ENCODE assay signal across 8 mouse cellular contexts in the genomic region with DNA sequence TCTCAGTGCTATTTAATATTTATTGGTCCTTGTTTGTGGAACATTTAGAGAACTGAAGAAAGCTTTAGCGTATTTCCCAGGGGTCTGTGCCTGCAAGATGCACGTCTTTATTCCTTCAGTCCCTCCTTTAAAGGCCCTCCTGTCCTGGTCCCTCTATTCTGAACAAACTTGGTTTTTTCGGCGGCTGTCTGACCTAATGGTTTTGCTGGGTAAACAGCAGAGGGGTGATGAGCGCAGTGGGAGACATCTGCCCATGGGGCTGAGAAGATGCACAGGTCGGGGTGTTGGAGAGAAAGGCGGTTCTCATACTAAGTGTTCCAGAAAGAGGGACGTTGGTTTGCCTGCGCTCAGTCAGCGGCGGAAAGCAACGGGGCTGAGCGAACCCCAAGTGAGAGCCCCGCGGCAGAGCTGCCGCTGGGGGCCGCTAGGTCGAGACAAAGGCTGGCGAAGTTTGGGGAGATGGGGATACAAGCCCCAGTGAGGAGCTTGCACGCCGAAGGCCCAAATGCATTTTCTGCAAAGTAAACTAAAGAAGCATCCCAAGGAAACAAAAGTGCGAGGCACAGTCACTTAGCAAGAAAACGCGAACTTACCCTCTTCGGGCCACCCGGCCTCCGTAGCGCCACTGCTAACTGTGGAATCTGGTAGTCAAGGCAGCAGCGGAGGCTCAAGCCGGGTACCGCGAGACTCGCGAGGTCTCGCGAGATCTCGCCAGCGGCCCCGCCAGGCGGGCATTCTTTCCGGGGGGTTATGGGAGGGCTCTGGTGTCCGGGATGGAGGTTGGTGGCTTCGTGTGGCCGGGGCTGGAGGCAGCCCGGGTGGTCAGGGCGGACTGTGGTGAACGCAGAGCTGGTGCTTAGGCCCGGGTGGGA. TPM values are rescaled to one million over a fixed set of nuclear protein-coding genes. Genes with fewer than 3 reads are reported as not detected.
DNase-seq lines count a peak whose midpoint lies in the region; ATAC-seq and TF ChIP-seq lines count a peak whose summit lies in the region.

A gene (minus strand): TSS at position 645 of the 872 bp plus-strand sequence.
A gene (plus strand): TSS at position 734 of the 872 bp plus-strand sequence.

- peak; percentile 89 for ATAC-seq in G1E (ENCODE audit: extremely low read depth, insufficient number of reproducible peaks, low FRiP score, poor library complexity, severe bottlenecking)
- ATAC-seq in forebrain, embryonic 16.5 days, result peak; percentile 97
- peak; percentile 97 for ATAC-seq in lung, embryonic 14.5 days (ENCODE audit: insufficient read depth)

- intact Hi-C loops in heart, postnatal 36 days (cut with DNase I), result no loop called here

- WGBS in forebrain, embryonic 16.5 days, result under 1% methylated on average over 48 of the region's 48 CpGs
- under 1% methylated on average over 48 of the region's 48 CpGs for WGBS in lung, embryonic 14.5 days
- WGBS in olfactory bulb, adult 2 months, result under 1% methylated on average over 48 of the region's 48 CpGs
- WGBS in thymus, adult 2 months, result under 1% methylated on average over 48 of the region's 48 CpGs

- DNase-seq in G1E (ENCODE audit: low spot score), result peak; percentile 98
- peak; percentile 93 to 95 for DNase-seq in cerebellum, adult 18-20 months
- DNase-seq in heart, postnatal 36 days, result peak; percentile 93
- DNase-seq in layer of hippocampus, adult 2 months (ENCODE audit: low spot score in 2 of 2), result peak; percentile 94 to 95
- DNase-seq in lung, embryonic 14.5 days, result peak; percentile 99
- peak; percentile 91 for DNase-seq in thymus, adult 2 months

- peak within 1 kb of the TSS; percentile 99 for H3K9ac ChIP-seq in forebrain, embryonic 16.5 days (replicated peaks; ENCODE audit: low read depth, low read length)
- H3K9ac ChIP-seq in lung, embryonic 14.5 days, result peak within 1 kb of the TSS; percentile 94

- TF ChIP-seq CTCF in G1E (IDR thresholded peaks at IDR 0.05; ENCODE audit: low read depth, low read length), result no peak
- TF ChIP-seq CTCF in layer of hippocampus, adult 2 months (conservative IDR thresholded peaks at IDR 0.05), result peak; percentile 81
- TF ChIP-seq CTCF in lung, embryonic 14.5 days (IDR thresholded peaks at IDR 0.05; ENCODE audit: low read depth), result peak; percentile 55
- TF ChIP-seq CTCF in olfactory bulb, adult 2 months (IDR thresholded peaks at IDR 0.05; ENCODE audit: insufficient read depth, low read depth, low read length), result peak; percentile 61
- peak; percentile 90 for TF ChIP-seq CTCF in thymus, adult 2 months (IDR thresholded peaks at IDR 0.05; ENCODE audit: borderline replicate concordance, control insufficient read depth, extremely low read depth, insufficient read depth, low read length, poor library complexity)

- H3K36me3 ChIP-seq in G1E (replicated peaks), result peaks cover 17% of the 10 kb centered on the region
- H3K36me3 ChIP-seq in forebrain, embryonic 16.5 days (ENCODE audit: control insufficient read depth, insufficient read depth), result no peaks in the 10 kb centered on the region
- peaks cover 16% of the 10 kb centered on the region; the same call in 1 of the 2 replicates for H3K36me3 ChIP-seq in lung, embryonic 14.5 days (ENCODE audit: insufficient read depth)
- peaks cover 5% of the 10 kb centered on the region; the same call in 1 of the 2 replicates for H3K36me3 ChIP-seq in thymus, adult 2 months (ENCODE audit: control insufficient read depth, insufficient read depth, low read length)

- H3K9me3 ChIP-seq in G1E (replicated peaks), result no peaks in the 10 kb centered on the region
- no peaks in the 10 kb centered on the region for H3K9me3 ChIP-seq in forebrain, embryonic 16.5 days (ENCODE audit: control insufficient read depth, low read length)
- no peaks in the 10 kb centered on the region for H3K9me3 ChIP-seq in lung, embryonic 14.5 days (ENCODE audit: low read depth, low read length)

- H3K27ac ChIP-seq in forebrain, embryonic 16.5 days (ENCODE audit: low read length), result peak within 1 kb of the TSS; percentile 92
- peak within 1 kb of the TSS; percentile 92 for H3K27ac ChIP-seq in layer of hippocampus, adult 2 months
- peak within 1 kb of the TSS; percentile 93 for H3K27ac ChIP-seq in lung, embryonic 14.5 days (ENCODE audit: low read depth)
- peak within 1 kb of the TSS; percentile 79 for H3K27ac ChIP-seq in olfactory bulb, adult 2 months (ENCODE audit: insufficient read depth, low read depth, low read length)
- H3K27ac ChIP-seq in thymus, adult 2 months (ENCODE audit: control insufficient read depth, insufficient read depth, low read length), result peak within 1 kb of the TSS; percentile 41; the same call in 1 of the 2 replicates

- H3K4me1 ChIP-seq in G1E (ENCODE audit: insufficient read depth, low read depth, low read length), result peaks cover 26% of the 10 kb centered on the region
- peaks cover 14% of the 10 kb centered on the region for H3K4me1 ChIP-seq in forebrain, embryonic 16.5 days (replicated peaks; ENCODE audit: control insufficient read depth, insufficient read depth, low read length)
- H3K4me1 ChIP-seq in lung, embryonic 14.5 days (ENCODE audit: insufficient read depth), result 0 out of 2 replicates have a peak, but pooled peaks cover 4% of the 10 kb centered on the region
- peaks cover 5% of the 10 kb centered on the region for H3K4me1 ChIP-seq in olfactory bulb, adult 2 months (ENCODE audit: control insufficient read depth, insufficient read depth, low read length)
- no peaks in the 10 kb centered on the region for H3K4me1 ChIP-seq in thymus, adult 2 months (replicated peaks; ENCODE audit: control insufficient read depth, insufficient read depth, low read length)

- H3K4me3 ChIP-seq in G1E (ENCODE audit: low read depth, low read length), result peak within 1 kb of the TSS; percentile 98
- H3K4me3 ChIP-seq in forebrain, embryonic 16.5 days (replicated peaks; ENCODE audit: low read length), result peak within 1 kb of the TSS; percentile 62
- peak within 1 kb of the TSS; percentile 94 for H3K4me3 ChIP-seq in layer of hippocampus, adult 2 months
- H3K4me3 ChIP-seq in lung, embryonic 14.5 days (ENCODE audit: low read depth, low read length), result peak within 1 kb of the TSS; percentile 98
- H3K4me3 ChIP-seq in olfactory bulb, adult 2 months (ENCODE audit: insufficient read depth, low read depth, low read length), result peak within 1 kb of the TSS; percentile 79
- peak within 1 kb of the TSS; percentile 84 for H3K4me3 ChIP-seq in thymus, adult 2 months (ENCODE audit: control insufficient read depth, insufficient read depth, low read length)

- no peaks in the 10 kb centered on the region for H3K27me3 ChIP-seq in G1E (ENCODE audit: insufficient read depth, low read length)
- H3K27me3 ChIP-seq in forebrain, embryonic 16.5 days (replicated peaks; ENCODE audit: control insufficient read depth, insufficient read depth, low read length), result no peaks in the 10 kb centered on the region
- H3K27me3 ChIP-seq in lung, embryonic 14.5 days (ENCODE audit: insufficient read depth, low read length), result no peaks in the 10 kb centered on the region
- no peaks in the 10 kb centered on the region for H3K27me3 ChIP-seq in thymus, adult 2 months (ENCODE audit: control insufficient read depth, insufficient read depth, low read length)

- H3K4me2 ChIP-seq in forebrain, embryonic 16.5 days (ENCODE audit: low read length), result peak within 1 kb of the TSS; percentile 75
- peak within 1 kb of the TSS; percentile 70 for H3K4me2 ChIP-seq in lung, embryonic 14.5 days

- TF ChIP-seq POLR2A in olfactory bulb, adult 2 months (IDR thresholded peaks at IDR 0.05; ENCODE audit: insufficient read depth, low read depth, low read length), result peak; percentile 93
- peak; percentile 79 for TF ChIP-seq POLR2A in thymus, adult 2 months (IDR thresholded peaks at IDR 0.05; ENCODE audit: control insufficient read depth, extremely low read depth, insufficient read depth, low read length, poor library complexity)

RNA-seq across cellular contexts. Expression of the first gene that starts in this region (rescaled TPM):
- 23.5 and 25.2 TPM in 2 replicates for total RNA-seq in G1E (2014; fragmentation: Nextera tagmentation)
- total RNA-seq in G1E (2017), result 6.2 and 8.2 TPM in 2 replicates
- 0.22 and 0.28 TPM in 2 replicates for polyA plus RNA-seq in G1E (2012)
- polyA plus RNA-seq in forebrain, embryonic 16.5 days (2015; fragmentation: Nextera tagmentation; extraction: Ambion mirVana), result 17.7 and 19.4 TPM in 2 replicates
- 1 to 10 TPM; 5.0 to 5.3 TPM for total RNA-seq in heart, postnatal 36 days (2021)
- 10 to 100 TPM; 12.0 to 16.1 TPM for total RNA-seq in layer of hippocampus, adult 2 months (2021)
- 26.5 and 27.4 TPM in 2 replicates for polyA plus RNA-seq in lung, embryonic 14.5 days (2014; fragmentation: Nextera tagmentation; extraction: Ambion mirVana)
- not detected in 2 replicates for polyA plus RNA-seq in olfactory bulb, adult 2 months (2012; ENCODE audit: insufficient read depth, insufficient read length, low replicate concordance, missing spikeins)
- 4.0 and 4.1 TPM in 2 replicates for polyA plus RNA-seq in thymus, adult 2 months (2012; rRNA removed)

RNA-seq across cellular contexts. Expression of the second gene that starts in this region (rescaled TPM):
- total RNA-seq in G1E (2014; fragmentation: Nextera tagmentation) (18.3 and 22.7 TPM in 2 replicates), G1E (2017) (19.2 and 26.9 TPM in 2 replicates)
- 11.6 and 15.6 TPM in 2 replicates for polyA plus RNA-seq in G1E (2012)
- polyA plus RNA-seq in forebrain, embryonic 16.5 days (2015; fragmentation: Nextera tagmentation; extraction: Ambion mirVana), result 34.3 and 37.3 TPM in 2 replicates
- 10 to 100 TPM; 24.2 to 24.3 TPM for total RNA-seq in heart, postnatal 36 days (2021)
- 10 to 100 TPM; 23.3 to 26.0 TPM for total RNA-seq in layer of hippocampus, adult 2 months (2021)
- polyA plus RNA-seq in lung, embryonic 14.5 days (2014; fragmentation: Nextera tagmentation; extraction: Ambion mirVana), result 25.7 and 25.9 TPM in 2 replicates
- polyA plus RNA-seq in olfactory bulb, adult 2 months (2012; ENCODE audit: insufficient read depth, insufficient read length, low replicate concordance, missing spikeins), result not detected in 2 replicates
- polyA plus RNA-seq in thymus, adult 2 months (2012; rRNA removed), result 19.4 and 20.3 TPM in 2 replicates

Comparison
In these comparisons a context has a peak if more than half of its experiments do, and no peak if none do; other contexts are left out.
1. Peak in every context shown above with its lines: DNase-seq, ATAC-seq, H3K4me3 ChIP-seq and H3K27ac ChIP-seq.
2. RNA of the second gene that starts in this region (polyA plus RNA-seq): 34.3 to 37.3 TPM in forebrain, embryonic 16.5 days, 25.7 to 25.9 TPM in lung, embryonic 14.5 days, 19.4 to 20.3 TPM in thymus, adult 2 months and 11.6 to 15.6 TPM in G1E; not detected in olfactory bulb, adult 2 months; every median in the first group is over 10 times any median in the second.
3. H3K27ac ChIP-seq: peak in every context shown above with its lines; median percentile 93 in lung, embryonic 14.5 days; 92 in forebrain, embryonic 16.5 days; 92 in layer of hippocampus, adult 2 months; 79 in olfactory bulb, adult 2 months; 41 in thymus, adult 2 months.